Mouse (Mus musculus): ENCODE measurements at regions not wholly inside any gene's neighbourhood (a gene's known extent, or its start where the extent isn't known, plus 50 kb on each side); places are given as distances from the start of the nearest gene placed in this dataset.

DNA sequence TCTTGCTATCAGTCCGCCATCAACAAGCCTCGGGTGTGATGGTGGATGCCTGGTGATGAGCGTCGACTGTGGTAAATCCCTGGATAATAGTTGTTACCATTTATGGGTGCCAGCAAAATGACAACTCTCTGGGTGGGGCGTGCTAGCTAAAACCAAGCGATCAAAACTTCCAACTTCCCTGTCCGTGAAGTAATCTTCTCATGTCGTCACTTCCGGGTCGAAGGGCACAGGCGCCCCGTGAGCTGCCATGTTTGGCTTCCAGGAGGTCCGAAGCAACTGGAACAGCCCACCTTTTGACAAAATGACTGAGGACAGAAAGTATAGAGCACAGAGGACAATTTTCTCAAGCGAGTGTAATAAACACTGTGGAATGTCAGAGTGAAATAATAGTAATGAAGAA is 62.5 kb upstream of the Ubl3 start:
- DNase-seq (ENCODE audit: low spot score) = no peak

- DNase-seq (ENCODE audit: low spot score) = no peak
These were observed 58.7 kb upstream of the Ubl3 start for GRCm38 (mm10) chr5:148611323-148611722.

DNA sequence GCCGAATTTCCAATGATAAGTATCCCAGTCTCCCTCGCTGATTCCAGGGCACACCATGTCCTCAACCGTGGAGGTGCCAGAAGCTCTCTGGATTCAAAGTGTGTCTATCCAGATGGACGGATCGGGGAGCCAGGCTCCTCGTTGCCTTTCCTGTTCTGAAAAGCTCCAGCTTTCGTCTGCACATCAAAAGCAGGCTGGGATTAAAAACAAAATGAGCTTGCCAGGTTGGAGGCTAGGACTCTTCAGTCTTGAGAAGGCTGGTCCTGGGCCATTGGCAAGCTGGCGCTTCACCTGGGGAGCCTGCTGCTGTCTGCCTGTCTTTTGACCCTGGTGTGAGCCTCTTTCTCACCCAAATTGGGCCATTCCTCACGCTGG is 56.9 kb upstream of the Ubl3 start:
- no peak for DNase-seq (ENCODE audit: low spot score)

GRCm38 (mm10) chr5:148608857-148609505 is 56.4 kb upstream of the Ubl3 start:
- DNase-seq (ENCODE audit: low spot score) = no peak

DNA sequence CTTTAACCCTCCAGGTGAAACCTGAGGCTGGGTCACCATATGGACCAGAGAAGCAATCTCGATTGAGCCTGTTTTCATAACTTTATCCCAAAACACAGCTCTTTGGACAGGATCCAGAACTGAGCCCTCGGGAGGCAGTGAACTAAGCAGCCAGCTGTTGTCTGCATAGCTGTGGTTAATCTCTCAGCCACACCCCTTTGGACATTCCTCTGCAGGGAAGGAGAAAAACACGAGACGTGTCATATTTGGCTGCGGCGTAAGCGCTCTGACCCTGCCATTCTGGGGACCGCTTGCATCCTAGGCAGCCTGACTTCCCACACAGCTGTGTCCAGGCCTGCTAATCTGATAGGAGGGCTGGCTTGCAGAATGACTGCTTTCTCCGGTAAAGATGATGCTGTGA is 55.6 kb upstream of the Ubl3 start:
- DNase-seq (ENCODE audit: low spot score) = no peak

DNA sequence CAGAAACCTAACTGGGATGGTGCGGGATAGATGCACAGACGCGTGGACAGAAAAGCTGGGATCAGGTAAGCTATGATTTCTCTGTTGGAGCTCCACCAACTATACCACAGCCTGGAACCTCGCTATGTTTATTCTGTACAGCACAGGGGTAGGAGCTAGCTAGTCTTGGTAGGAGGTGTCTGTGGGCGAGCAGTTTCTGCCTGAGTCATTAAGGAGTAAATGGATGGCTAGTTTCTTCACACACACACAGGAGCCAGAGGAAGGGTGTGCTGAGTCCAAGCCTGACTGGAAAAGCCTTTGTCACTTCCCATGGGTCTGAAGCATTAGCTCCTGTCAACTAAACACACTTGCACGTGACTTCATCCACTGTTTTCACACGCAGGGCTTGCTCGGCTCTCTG is 53.1 kb upstream of the Ubl3 start:
- DNase-seq (ENCODE audit: low spot score) = no peak
